Mouse (Mus musculus) Muller cell, postnatal 12 days (primary cell): ENCODE data around the gene Vil1.
A peak's percentile ranks its signal among the peaks of the same experiment; 100 is the strongest.
"Not testable (repeated sequence)": the region's sequence is repeated elsewhere in the genome, so short reads cannot be mapped to it uniquely, and the experiment has no call there.

Experiments used
- DNase-seq: peaks from one replicate; pipeline ENCODE4 v3.0.0-alpha.2; 2015; ENCODE audit errors: inconsistent ontology term

Gene Vil1

DNA sequence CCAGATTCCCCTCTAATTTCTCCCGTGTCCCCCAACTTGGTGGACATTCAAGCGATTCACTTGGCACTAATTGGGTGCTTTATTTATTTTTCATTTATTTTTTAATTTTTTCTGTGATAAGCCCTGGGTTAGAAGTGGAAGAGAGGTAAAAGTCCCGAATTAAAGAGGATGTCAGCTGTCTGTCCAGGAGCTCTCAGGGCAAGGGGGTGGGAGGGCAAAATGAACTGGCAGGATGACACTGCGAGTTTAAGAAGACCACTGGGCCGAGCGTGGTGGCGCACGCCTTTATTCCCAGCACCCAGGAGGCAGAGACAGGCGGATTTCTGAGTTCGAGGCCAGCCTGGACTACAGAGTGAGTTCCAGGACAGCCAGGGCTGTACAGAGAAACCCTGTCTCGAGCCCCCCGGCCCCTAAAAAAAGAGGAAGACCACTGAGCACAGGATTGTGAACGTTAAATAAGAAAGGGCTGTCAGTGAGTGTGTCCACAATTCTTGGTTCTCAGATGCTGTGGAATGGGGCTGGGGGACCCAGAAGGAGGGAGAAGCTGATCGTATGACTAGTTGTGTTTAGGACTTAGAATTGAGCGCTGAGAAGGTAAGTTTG is 21.7 kb upstream of the Vil1 start:
- DNase-seq = no peak

DNA sequence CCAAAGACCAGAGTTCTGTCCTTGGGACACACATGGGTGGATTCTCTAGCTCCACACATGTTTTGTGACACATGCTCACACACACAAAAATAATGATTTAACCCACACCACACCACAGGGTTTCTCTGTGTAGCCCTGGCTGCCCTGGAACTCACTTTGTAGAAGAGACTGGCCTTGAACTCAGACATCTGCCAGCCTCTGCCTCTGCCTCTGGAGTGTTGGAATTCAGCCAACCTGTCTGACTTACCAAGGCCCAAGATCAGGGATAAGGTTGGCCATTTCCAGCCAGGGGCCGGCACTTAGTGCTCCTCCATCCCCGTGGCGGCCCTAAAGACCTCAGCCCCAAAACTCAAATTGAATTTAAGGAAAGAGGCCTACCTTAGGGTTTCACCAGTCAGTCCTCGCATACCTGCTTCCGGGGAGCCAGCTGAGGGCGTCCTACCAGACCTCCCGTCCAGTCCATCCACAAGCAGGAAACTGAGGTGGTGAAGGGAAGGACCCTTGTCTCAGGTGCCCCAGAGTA is 20.7 kb upstream of the Vil1 start:
- no peak for DNase-seq

DNA sequence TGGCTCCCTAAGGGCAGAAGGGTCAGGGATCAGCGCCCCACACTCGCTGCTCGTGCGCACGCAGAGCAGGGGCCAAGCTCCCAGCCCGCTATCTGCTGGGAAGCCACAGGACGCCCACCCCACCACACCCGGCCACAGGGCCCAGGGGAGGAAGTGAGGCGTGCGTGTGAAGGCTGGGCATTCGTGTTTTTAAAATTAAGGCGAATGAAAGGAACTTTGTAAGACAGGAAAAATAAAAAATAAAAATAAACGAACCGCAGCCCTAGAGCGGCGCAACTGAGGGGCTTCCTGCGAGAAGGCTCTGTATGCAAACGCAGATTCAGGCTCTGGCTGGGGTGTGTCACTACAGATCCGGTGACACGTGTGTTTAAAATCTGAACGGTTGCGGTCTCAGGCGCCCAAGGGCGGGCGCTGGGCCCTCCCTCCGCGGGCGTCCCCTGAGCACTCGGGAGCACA is 19.3 kb upstream of the Vil1 start:
- DNase-seq = no peak

DNA sequence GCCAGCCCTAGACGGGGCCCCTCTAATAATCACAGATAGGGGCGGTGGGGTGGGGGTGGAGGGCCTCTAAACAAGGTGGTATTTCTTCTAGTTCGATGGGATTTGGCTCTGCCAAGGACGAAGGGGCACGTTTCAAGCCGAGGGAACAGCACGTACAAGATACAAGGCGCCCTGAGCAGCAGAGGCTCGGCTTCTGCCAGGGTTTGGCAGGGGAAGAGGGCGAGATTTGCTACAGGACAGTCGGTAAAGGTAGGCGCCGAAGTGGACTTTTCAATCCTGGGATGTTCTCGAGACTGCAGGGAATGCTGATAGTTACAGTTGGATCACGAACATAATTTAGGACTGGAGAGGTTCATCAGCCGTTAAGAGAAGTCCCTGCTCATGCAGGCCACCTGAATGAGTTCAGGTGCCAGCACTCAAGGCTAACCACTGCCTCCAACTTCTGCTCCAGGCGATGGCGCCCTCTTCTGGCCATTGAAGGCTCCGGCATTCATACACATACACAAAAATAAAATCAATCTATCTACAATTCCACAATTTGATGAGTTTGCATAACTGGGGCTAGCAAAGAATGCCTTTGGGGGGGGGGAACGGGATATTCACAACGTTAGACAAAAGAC is 18.8 kb upstream of the Vil1 start:
- peak; percentile 67 for DNase-seq

DNA sequence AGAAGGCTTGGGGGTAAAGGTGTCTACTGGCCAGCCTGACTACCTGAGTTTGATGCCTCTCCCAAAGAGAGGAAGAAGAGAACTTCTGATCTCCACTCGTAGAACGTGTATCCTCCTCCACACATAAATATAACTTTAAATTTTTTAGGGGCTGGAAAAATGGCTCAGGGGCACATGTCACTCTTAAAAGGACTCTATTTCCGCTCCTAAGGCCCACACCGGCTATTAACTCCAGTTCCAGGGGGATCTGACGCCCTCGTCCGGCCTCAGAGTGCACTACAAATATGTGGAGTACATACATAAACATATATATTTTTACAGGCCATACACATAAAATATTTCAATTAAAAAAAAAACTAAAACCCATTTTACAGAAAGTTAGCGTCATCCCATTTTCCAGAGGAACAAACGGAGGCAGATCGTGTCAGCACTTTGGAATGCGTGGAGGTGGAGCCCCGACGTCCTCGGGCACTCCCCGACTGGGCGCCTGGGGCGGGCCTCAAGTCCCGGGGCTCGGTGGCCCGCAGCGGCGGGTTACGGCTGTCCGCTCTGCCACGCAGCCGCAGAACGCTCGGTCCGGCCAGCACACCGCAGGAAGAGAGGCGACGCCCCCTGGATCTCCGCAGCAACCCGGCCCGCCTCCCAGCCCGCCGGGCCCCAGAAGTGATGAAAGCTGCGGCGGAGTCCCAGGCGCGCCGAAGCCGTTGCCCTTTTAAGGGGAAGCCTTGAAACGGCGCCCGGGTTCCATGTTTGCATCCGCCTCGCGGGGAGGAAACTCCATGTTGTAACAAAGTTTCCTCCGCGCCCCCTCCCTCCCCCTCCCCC is 18.0 kb upstream of the Vil1 start, which contains the start of gene Ctdsp1:
Gene Ctdsp1, plus strand, starts transcription at position 586 of the 825 bp plus-strand sequence.
- peak; percentile 99 for DNase-seq

DNA sequence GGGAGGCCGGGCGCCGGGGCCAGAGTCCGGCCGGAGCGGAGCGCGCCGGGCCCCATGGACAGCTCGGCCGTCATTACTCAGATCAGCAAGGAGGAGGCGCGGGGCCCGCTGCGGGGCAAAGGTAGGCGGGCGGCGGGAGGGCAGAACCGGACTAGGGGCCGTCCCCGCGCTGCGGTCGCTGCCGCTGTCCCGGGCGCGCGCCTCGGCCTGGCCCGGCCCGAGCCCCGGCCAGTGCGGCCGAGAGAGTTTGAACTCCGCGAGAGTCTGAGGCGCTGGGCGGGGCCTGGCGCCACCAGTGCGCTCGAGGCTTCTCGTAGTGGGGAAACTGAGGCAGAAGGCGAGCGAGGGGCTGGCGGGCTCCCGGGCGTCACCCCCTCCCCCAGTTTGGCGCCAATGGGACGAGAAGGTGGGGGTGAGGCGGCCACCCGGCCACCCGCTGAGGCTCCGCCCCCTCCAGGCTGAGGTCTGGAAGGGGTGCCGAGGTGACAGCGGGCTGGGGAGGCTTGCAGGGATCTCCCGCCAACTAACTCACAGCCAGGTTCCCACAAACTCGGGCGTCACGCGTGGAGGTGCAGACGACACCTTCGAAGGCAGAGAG is 17.2 kb upstream of the Vil1 start:
- DNase-seq = peak; percentile 77

DNA sequence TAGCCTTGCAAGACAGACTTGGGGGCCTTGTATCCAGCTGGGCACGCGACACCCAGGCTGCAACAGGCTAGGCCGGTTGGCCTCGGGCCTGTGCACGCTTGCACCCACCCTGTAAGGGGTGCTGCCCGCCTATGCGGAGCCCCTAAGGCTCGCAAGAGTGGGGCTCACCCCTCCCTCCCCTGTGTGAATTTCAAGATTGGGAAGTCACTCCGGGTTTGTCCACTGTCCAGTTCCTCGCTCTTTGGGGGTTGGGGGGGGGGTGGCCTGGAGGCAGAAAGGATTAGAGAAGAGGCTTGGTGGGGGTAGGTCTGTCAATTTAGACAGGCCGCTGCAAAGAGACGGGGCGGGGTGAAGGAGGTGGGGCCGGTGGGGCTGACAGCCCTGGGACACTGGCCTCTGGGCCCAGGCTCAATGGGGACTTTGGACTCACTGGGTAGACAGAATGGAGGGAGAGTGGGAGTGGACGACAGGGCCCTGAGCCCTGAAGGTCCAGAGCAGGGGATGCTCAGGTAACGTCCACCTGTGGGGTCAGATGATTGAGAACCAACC is 16.7 kb upstream of the Vil1 start:
- peak; percentile 41 for DNase-seq

DNA sequence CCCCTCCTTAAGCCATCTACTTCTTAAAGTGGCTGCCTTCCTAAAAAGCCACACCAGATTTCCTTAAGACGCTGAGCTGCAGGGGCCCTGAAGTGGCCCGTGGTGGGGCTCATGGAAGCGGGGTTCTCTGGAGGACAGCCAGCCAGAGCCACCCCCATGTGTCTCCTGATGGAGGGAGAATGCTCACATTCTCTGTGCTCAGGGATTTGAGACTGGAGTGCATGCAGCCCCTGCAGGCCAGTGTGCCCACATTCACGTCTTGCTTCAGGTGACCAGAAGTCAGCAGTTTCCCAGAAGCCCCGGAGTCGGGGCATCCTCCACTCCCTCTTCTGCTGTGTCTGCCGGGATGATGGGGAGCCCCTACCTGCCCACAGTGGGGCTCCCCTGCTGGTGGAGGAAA is 16.2 kb upstream of the Vil1 start:
- DNase-seq = no peak

DNA sequence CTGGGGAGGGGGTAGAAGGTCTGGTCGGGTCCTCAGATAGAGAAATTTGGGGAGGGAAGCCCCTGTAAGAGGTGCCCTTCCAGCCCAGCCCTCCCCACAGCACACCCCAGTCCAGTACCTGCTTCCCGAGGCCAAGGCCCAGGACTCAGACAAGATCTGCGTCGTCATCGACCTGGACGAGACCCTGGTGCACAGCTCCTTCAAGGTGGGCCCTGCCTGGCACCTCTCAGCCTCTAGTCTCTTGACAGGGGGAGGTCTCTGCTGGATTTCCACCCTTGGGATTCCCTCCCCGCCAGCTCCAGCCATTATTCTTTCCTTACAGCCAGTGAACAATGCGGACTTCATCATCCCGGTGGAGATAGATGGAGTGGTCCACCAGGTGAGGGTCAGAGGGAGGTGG is 15.5 kb upstream of the Vil1 start:
- no peak for DNase-seq

DNA sequence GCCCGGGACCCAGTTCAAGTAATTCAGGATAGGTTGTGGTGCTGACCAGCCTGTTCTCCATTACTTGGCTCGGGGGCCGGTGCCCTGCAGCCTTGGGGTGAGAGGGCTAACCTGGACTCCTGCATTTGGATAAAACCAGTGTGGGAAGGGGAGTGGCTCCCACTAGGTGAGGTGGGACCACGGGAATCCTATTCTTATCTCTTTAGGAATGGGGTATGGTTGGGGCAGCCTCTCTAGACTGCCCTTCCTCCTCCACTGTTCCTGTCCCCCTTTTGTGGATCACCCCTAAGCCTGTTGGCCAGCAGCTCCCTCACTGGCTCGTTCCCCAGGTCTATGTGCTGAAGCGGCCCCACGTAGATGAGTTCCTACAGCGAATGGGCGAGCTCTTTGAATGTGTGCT is 14.9 kb upstream of the Vil1 start:
- no peak for DNase-seq

DNA sequence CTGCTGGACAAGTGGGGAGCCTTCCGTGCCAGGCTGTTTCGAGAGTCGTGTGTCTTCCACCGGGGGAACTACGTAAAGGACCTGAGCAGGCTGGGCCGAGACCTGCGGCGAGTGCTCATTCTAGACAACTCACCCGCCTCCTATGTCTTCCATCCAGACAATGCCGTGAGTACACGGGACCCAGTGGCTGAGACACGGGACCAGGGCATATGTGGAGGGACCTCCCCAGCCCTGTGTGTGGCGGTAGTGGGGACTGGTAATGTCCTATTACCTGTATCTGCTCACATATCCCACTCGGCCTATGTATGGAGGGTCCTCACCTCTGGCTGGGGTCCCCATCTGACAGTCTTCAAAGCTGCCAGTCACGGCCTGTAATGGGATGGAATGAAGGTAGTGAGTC is 14.3 kb upstream of the Vil1 start:
- no peak for DNase-seq

DNA sequence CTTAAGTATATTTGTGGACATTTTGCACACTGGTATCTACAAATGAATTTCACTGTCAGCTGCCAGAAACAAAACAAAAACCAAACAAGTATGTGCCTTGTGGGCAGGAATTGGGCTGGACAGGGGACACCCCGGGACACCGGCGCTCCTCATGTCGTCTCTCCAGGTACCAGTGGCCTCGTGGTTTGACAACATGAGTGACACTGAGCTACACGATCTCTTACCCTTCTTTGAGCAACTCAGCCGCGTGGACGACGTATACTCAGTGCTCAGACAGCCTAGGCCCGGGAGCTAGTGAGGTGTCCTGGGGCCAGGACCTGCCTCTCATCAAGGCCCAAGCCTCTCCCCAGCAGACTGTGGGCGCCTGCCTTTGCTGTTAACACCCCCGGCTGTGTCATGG is 13.9 kb upstream of the Vil1 start:
- DNase-seq = no peak

DNA sequence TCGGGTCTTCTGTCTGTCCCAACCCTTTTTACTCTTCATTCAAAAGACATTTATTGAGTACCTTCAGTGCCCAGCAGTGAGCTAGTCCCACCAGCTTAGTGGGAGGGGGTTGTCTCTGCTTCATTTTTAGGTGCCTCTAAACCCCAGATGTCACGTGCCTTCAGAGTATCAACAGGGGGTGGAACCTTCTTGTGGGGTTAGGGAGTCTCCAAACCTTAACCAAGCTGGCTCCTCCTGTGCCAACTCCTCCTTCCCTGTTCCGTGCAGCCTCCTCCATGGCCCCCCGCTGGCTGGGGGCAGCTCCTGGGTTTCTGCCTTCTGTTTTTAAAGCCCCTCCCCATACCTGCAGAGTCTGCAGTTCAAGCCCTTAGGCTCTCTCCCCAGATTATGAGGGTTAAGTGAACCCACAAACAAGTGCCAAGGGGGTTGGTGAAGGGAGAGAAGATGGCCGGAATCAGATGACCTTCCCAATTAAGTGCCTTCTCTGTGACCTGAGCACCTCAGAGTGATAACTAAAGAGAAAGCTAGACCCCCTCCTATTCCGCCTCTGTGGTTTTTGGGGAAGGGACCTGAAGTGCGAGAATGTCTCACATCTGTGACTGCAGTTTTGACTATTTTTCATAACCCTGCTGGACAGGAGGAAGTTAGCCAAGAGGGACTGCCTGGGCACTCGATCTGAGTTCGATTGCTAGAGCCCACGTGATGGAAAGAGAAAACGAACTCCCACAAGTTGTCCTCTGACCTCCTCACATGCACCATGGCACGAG is 12.5 kb upstream of the Vil1 start:
- not testable (repeated sequence) for DNase-seq

DNA sequence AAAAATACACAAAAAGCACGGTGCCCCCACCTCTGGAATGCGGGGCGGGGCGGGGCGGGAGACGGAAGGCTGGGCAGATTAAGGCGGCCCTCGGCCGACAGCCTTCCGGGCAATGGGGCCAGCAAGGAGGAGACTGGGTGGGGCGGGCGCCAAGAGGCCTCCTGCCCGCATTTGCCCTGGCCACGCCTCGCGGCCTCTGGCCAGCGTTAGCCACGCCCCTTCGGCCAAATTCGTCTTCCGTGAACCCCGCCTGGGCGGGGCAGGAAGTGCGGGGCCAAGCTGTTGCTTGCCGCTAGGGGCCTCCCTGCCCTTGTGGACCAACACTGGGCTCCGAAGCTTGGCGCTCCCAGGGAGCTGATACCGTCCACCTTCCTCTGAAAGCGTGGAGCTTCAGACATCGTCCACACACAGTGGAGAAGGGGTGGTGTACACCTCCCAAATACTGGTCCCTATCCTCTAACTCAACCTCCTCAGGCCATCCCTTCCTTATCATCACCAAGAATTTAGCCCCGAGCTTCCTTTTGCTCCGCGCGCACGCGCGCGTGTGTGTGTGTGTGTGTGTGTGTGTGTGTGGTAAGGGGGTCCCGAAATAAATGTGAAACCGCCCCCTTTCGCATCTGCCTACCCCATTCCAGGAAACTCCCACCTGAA is 11.8 kb upstream of the Vil1 start:
- peak; percentile 99 for DNase-seq

DNA sequence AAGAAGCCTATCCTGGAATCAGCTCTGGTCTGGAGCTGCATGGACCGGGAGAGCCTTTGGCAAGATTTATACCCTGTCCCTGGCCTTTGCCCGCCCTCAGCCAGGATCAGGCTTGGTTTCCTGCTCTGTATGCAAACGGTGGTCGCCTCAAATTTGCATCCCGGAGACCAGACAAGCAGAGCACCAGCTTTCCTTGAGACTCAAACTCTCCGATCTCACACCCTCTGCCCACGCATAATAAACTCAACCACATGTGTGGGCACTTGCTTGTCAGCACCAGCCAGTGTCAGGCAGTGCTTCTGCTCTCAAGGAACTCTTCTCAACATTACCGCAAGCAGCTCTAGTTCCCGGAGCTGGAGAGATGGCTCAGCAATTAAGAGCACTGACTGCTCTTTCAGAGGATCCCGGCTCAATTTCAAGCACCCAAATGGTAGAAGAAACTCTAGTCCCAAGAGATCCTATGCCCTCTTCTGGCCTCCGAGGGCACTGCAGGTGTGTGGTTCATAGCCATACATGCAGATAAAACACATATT is 11.2 kb upstream of the Vil1 start:
- peak; percentile 55 for DNase-seq

DNA sequence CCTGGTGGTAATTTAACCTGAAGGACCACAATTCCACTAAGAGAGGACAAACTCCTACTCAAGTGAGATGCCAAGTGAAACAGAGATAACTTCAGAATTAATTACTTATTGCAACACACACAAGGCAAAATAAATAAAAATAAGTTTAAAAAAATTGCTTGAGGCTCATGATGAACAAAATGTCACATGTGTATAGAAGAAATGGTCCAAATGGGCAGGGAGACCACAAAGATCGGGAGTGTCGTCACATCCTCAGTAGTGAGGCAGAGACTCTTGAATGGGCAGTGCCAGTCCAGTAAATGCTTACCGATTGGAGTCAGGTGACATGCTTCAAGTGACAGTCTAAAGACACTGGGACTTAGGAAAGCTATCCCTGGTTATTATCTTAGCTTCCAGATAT is 8.6 kb upstream of the Vil1 start:
- DNase-seq = no peak

DNA sequence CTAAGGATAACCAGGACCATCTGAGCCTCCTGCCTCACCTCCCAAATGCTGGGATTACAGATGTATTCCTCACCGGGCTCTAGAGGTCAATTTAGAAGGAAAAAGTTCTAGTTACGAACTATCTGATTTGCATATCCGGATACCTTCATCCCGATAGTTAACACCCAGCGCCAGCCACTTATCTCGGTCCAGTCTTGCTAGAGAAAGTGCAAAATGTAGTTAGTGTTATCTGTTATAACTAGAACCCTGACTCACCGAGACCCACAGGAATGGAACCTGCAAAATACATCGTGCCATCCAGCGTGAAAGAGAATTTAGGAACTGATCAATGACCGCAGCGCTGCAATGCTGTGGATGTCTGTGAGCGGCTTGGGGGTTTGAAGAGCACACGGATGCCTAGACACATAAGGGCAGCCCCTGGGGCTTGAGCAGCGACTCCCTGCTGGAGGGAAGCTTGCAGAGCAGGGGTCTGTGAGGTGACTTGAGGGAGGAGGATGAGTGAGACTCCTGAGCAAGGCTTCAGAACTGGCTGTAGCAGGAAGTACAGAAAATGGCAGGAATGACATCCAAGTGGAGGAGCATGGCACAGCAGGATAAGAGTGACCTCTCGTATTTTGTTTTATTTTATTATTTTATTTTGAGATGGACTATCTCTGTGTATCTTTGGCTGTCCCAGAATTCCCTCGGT is 8.0 kb upstream of the Vil1 start:
- no peak for DNase-seq

DNA sequence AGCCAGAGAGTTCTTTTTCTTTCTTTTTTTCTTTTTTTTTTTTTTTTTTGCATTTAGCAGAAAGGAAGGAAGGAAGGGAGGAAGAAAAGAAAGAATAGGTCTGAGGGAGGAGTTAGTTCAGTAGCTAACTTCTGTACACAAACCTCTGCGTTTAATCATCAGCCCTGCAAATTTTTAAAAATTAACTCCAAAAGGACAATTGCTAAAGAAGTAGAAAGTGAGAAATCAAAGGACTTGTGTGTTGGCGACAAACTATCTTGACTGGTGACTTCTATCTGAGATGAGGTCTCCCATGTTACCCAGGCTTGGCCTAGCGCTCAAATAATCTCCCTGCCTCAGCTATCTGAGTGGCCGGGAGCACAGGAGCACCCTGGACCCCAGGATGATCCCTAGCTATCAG is 5.0 kb upstream of the Vil1 start:
- DNase-seq = no peak

DNA sequence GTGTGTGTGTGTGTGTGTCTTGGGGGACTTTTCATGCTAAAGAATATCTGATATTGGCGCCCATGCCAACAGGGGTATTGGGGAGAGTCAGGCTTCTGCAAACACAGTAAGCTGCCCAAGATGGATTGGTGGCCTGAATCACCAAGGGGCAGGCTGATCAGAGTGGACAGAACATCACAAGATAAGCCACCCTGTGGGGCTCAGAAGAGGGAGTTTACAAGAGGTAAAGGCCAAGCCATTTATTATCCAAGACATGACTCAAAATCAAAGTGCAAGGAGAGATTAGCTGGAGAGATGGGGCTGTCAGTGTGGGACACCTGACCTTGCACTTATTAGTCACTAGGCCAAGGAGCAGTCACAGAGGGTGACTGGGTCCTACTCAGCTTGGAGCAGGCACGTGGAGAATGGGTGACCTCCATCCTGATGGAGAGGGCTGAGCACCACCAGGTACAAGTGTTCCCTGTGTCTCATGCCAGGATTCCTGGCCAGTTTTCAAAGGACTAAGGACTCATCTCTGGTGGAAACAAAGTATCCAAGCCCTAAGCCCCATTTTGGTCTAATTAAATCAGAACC is 2.7 kb downstream of the Vil1 start:
- no peak for DNase-seq
